Mouse (Mus musculus) stomach, postnatal 0 days (tissue): ENCODE measurements around the gene Ip6k2.
A peak's percentile ranks its signal among the peaks of the same experiment; 100 is the strongest.

Experiments
- CTCF ChIP-seq: IDR thresholded peaks from 2 replicates; pipeline ENCODE4 v1.5.1; 2016; ENCODE audit warnings: antibody characterized with exemption, low read depth, mild to moderate bottlenecking, moderate library complexity
- EP300 ChIP-seq: optimal IDR thresholded peaks from 2 replicates; pipeline ENCODE3; 2016; ENCODE audit warnings: antibody characterized with exemption

GRCm38 (mm10) chr9:108753326-108753725, 30.3 kb upstream of the Ip6k2 start:
- TF ChIP-seq CTCF (peak; percentile 83), EP300 (no peak)
